Mouse (Mus musculus): ENCODE data around the gene Fabp7.

The Fabp7 gene

GRCm38 (mm10) chr10:57784876-57785150, at the start of gene Fabp7:
Gene Fabp7, plus strand, starts transcription at chr10:57784881.
- no peak for DNase-seq (ENCODE audit: low spot score in 2 of 2)

DNA sequence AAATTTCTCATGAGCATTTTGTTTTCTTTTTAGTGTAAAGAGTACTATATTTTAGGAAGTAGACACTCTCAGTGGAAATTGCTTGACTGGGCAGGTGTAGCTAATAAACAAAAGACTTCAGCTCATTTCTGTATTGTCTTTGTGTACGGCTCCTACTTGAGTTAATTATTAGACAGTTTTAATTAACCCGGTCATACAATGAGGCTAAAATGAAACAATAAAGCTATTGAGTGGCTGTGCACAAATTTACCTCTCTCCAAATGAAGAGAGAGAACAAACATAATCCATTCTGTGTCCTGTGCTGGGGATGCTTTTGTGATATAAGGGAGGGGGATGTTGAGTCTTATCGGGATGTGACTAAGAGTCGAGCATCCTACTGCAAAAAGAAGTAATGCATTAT, 43.9 kb upstream of the Fabp7 start:
- no peak for DNase-seq (ENCODE audit: low spot score in 2 of 2)

- no peak for DNase-seq (ENCODE audit: low spot score in 2 of 2)
Measured at GRCm38 (mm10) chr10:57741351-57741750, 43.3 kb upstream of the Fabp7 start.

GRCm38 (mm10) chr10:57743045-57743444, 41.6 kb upstream of the Fabp7 start:
- no peak for DNase-seq (ENCODE audit: low spot score in 2 of 2)

GRCm38 (mm10) chr10:57743606-57744016, 41.1 kb upstream of the Fabp7 start:
- peak; percentile 39 to 54 for DNase-seq (ENCODE audit: low spot score in 2 of 2)

DNA sequence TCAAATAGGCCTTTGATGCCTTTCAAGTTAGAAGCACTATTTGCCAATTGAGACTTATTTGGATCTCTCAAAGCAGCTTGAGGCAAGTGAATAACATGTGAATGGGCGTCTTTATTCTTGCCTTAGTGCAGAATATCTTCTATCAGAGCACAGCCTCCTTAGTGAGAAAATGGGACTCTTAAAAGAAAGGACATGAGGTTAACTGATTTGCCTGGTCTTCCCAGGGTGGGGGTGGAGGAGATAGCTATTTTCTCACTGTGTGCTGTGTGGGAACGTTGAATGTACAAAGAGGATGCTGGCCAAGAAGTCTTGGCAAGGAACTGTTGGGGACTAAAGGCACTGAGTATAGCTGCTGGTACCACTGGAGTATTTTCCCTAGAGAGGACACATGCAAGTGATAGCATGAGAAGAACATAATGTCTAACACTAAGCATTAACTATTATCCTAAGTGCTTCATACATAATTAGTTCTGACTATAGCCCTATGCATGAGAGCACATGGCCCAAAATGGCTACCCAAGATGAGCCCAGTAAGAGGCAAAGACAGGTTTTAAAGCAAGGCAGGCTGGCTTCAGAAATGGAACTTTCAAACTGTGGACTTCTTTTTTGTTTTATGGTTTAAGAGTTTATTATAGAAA, 40.4 kb upstream of the Fabp7 start:
- DNase-seq (ENCODE audit: low spot score in 2 of 2), result no peak

GRCm38 (mm10) chr10:57745452-57745851, 39.2 kb upstream of the Fabp7 start:
- peak; percentile 41 to 50 for DNase-seq (ENCODE audit: low spot score in 2 of 2)

DNA sequence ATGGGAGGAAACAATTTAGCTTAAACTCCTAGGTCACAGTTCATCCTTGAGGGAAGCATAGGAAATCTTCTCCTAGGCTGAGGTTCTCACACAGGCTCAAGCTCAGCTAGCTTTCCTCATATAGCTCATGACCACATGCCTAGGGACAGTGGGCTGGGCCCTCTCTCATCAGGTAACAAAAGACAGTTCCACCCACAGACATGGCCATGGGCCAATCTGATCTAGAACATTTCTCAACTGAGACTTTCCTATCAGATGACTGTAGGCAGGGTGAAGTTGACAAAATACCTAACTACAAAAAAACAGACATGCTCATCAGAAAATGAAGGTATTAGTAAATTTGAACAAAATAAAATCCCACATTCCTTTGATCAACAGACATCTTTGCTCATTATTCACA, 37.6 kb upstream of the Fabp7 start:
- DNase-seq (ENCODE audit: low spot score in 2 of 2), result no peak

GRCm38 (mm10) chr10:57753343-57753742, 31.3 kb upstream of the Fabp7 start:
- peak; percentile 58 to 63 for DNase-seq (ENCODE audit: low spot score in 2 of 2)

DNA sequence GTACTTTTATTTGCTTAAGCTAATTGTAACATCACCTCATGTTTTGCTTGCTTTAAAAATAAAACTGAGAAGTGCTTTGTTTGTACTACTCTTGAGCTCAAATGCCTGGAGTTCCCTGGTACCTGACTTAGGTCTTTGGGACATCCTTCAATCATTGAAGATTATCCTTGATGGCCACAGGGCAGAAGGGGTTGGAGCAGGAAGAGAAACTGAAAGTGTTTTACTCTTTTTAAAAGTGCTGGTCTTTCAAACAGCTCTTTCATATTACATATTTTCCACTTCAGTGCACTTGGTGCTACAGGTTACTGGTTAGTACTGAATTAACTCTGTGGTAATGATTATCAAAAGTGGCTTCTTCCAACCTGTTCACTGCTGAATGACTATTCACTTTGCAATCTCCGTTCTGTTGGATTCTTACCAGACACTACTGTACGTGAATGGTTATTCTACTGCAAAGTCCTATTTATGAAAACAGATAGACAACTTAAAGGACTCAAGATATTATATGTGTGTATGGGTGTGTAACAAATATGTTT, 29.4 kb upstream of the Fabp7 start:
- no peak for DNase-seq (ENCODE audit: low spot score in 2 of 2)

- DNase-seq (ENCODE audit: low spot score in 2 of 2), result no peak
Measured at GRCm38 (mm10) chr10:57758999-57759398, 25.7 kb upstream of the Fabp7 start.

DNA sequence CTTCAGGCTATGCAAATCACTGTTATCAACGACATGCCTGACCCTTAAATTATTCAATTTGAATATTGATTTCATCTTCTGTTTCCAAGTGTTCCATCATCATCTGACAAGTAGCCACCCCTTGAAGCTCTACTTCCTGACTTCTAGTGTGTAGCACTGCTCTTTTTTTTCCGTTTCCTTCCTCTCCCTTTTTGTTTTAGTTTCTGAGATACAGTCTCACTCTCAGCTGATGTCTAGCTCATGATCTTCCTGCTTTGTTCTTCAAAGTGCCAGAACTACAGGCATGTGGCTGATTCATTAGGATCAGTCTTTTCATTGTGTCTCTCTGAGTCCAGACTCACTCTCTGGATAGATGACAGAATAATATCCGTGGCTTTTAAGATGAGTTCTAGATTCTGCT, 24.0 kb upstream of the Fabp7 start:
- DNase-seq (ENCODE audit: low spot score in 2 of 2), result no peak

GRCm38 (mm10) chr10:57763044-57763443, 21.6 kb upstream of the Fabp7 start:
- no peak for DNase-seq (ENCODE audit: low spot score in 2 of 2)

- DNase-seq (ENCODE audit: low spot score in 2 of 2), result no peak
Measured at GRCm38 (mm10) chr10:57783289-57784130, 1.2 kb upstream of the Fabp7 start.

GRCm38 (mm10) chr10:57784131-57784875, 378 bp upstream of the Fabp7 start:
- peak in 1 of 2 experiments; percentile 17 for DNase-seq (ENCODE audit: low spot score in 2 of 2)

- DNase-seq (ENCODE audit: low spot score in 2 of 2), result no peak
Measured at GRCm38 (mm10) chr10:57785552-57785951, 871 bp downstream of the Fabp7 start.

- no peak for DNase-seq (ENCODE audit: low spot score in 2 of 2)
Measured at GRCm38 (mm10) chr10:57792957-57793356, 8.3 kb downstream of the Fabp7 start.

DNA sequence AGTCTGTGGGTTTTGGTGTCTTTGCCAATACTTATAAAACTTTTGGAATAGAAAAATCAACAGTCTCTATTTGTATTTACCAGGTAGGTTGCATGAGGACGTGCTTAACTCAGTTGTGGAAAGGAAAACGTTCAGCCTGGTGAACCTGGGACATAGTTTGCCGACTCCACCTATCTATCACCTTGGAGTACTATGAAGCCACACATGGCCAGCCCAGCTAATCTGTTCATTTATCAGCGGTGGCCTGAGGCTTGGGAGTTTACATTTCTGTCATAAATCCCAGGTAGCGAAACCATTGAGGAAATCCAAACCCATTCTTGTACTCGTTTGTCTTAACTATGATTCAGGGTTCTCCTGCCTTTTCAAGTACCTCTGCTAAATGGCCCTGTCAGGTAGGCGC, 9.3 kb downstream of the Fabp7 start, which contains the start of gene Smpdl3a:
Gene Smpdl3a (plus strand): TSS at position 318 of the 400 bp plus-strand sequence.
- no peak for DNase-seq (ENCODE audit: low spot score in 2 of 2)

- peak; percentile 42 to 46 for DNase-seq (ENCODE audit: low spot score in 2 of 2)
Measured at GRCm38 (mm10) chr10:57794491-57795461, 10.1 kb downstream of the Fabp7 start.

DNA sequence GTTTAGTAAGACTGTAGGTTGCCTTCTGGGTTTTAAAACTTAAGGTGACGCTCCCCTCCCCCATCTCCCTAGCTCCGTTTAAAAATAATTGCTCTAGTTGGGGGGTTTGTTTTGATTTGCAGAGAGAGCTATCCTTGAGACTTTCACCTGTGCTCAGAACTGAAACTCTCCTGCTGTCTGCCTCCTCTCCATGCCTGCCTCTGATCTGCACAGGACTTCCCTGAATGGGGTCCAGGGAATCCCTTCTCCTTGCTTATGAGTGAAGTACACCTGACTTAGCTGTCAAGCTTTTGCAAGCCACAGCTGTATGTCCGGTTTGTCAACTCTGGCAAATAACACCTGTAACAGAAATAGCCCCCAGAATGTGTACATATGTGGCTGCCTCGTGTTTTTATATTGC, 10.9 kb downstream of the Fabp7 start:
- no peak for DNase-seq (ENCODE audit: low spot score in 2 of 2)

DNA sequence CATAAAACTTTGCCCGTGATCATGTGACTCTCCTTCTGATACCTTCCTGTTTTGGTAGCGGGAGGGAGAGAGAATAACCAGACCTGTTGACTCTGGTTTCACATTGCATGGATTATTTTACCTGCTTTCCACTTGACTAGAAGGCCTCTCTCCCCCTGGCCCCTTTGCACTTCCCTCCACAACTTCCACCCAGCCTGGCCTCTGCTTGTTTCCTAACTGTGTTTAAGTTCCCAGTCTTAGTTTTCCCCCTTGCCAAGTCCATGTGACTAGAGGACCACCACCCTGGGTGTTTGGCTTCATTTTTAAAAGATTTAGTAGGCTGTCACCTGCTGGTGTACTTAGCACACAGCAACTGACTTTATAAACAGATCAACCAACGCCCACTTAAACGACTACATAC, 11.4 kb downstream of the Fabp7 start:
- peak; percentile 40 to 53 for DNase-seq (ENCODE audit: low spot score in 2 of 2)

Measured in spleen, postnatal 36 days (tissue).